In genomic region chr16:22265849-22266376, GRCm38 (mm10) we compare ENCODE assay signal across 8 mouse cellular contexts. TPM values are rescaled to one million over a fixed set of nuclear protein-coding genes. Genes with fewer than 3 reads are reported as not detected.
DNase-seq lines count a peak whose midpoint lies in the region; ATAC-seq lines count a peak whose summit lies in the region.

TSS of gene Tra2b (minus strand) at chr16:22266005.

- no peaks in the 10 kb centered on the region for H3K4me1 ChIP-seq in forebrain, embryonic 11.5 days (replicated peaks; ENCODE audit: control insufficient read depth, insufficient read depth, low read length)
- peaks cover 14% of the 10 kb centered on the region for H3K4me1 ChIP-seq in heart, embryonic 16.5 days (ENCODE audit: control insufficient read depth, insufficient read depth, low read length)
- H3K4me1 ChIP-seq in liver, embryonic 15.5 days (replicated peaks), result peaks cover 32% of the 10 kb centered on the region
- peaks cover 9% of the 10 kb centered on the region for H3K4me1 ChIP-seq in neural tube, embryonic 12.5 days

- H3K4me2 ChIP-seq in forebrain, embryonic 11.5 days (ENCODE audit: low read depth, low read length, severe bottlenecking), result peak within 1 kb of the TSS; percentile 58
- H3K4me2 ChIP-seq in heart, embryonic 16.5 days (ENCODE audit: low read depth, low read length), result peak within 1 kb of the TSS; percentile 94
- peak within 1 kb of the TSS; percentile 79 for H3K4me2 ChIP-seq in liver, embryonic 15.5 days
- peak within 1 kb of the TSS; percentile 91 for H3K4me2 ChIP-seq in neural tube, embryonic 12.5 days (replicated peaks)

- peak within 1 kb of the TSS; percentile 99 for H3K9ac ChIP-seq in forebrain, embryonic 11.5 days (ENCODE audit: low read length)
- peak within 1 kb of the TSS; percentile 98 for H3K9ac ChIP-seq in heart, embryonic 16.5 days (ENCODE audit: low read length)
- peak within 1 kb of the TSS; percentile 95 for H3K9ac ChIP-seq in liver, embryonic 15.5 days
- H3K9ac ChIP-seq in neural tube, embryonic 12.5 days, result peak within 1 kb of the TSS; percentile 94

- DNase-seq in CD8-positive naive resting alpha-beta T cell, adult 2 months (ENCODE audit: low read depth in 2 of 2, low spot score in 2 of 2), result peak; percentile 95
- peak; percentile 97 for DNase-seq in c-Kit-positive CD71-negative TER-119-negative erythroid progenitor cells, embryonic 14.5 days (ENCODE audit: low read depth)
- peak; percentile 99 for DNase-seq in forebrain, embryonic 11.5 days (ENCODE audit: low spot score)
- DNase-seq in kidney, postnatal 36 days, result peak; percentile 97 to 98
- DNase-seq in telencephalon, adult 2 months (ENCODE audit: low read depth, low spot score), result peak; percentile 97

- H3K27ac ChIP-seq in forebrain, embryonic 11.5 days (ENCODE audit: low read depth, low read length), result peak within 1 kb of the TSS; percentile 94
- H3K27ac ChIP-seq in heart, embryonic 16.5 days (ENCODE audit: low read length), result peak within 1 kb of the TSS; percentile 98
- peak within 1 kb of the TSS; percentile 94 for H3K27ac ChIP-seq in liver, embryonic 15.5 days (replicated peaks)
- H3K27ac ChIP-seq in neural tube, embryonic 12.5 days, result peak within 1 kb of the TSS; percentile 97

- no peaks in the 10 kb centered on the region; the same call in 1 of the 2 replicates for H3K9me3 ChIP-seq in forebrain, embryonic 11.5 days (ENCODE audit: control insufficient read depth, low read length)
- H3K9me3 ChIP-seq in heart, embryonic 16.5 days (replicated peaks; ENCODE audit: control insufficient read depth, low read length), result no peaks in the 10 kb centered on the region
- no peaks in the 10 kb centered on the region for H3K9me3 ChIP-seq in liver, embryonic 15.5 days (replicated peaks)
- H3K9me3 ChIP-seq in neural tube, embryonic 12.5 days, result no peaks in the 10 kb centered on the region

- peak within 1 kb of the TSS; percentile 98 for H3K4me3 ChIP-seq in forebrain, embryonic 11.5 days (ENCODE audit: low read depth, low read length)
- peak within 1 kb of the TSS; percentile 99 for H3K4me3 ChIP-seq in heart, embryonic 16.5 days (ENCODE audit: low read length)
- peak within 1 kb of the TSS; percentile 79 for H3K4me3 ChIP-seq in liver, embryonic 15.5 days (replicated peaks)
- peak within 1 kb of the TSS; percentile 78 for H3K4me3 ChIP-seq in neural tube, embryonic 12.5 days

- H3K36me3 ChIP-seq in forebrain, embryonic 11.5 days (ENCODE audit: control insufficient read depth, insufficient read depth, low read length), result no peaks in the 10 kb centered on the region
- no peaks in the 10 kb centered on the region for H3K36me3 ChIP-seq in heart, embryonic 16.5 days (ENCODE audit: control insufficient read depth, insufficient read depth)
- H3K36me3 ChIP-seq in liver, embryonic 15.5 days (replicated peaks), result no peaks in the 10 kb centered on the region
- H3K36me3 ChIP-seq in neural tube, embryonic 12.5 days, result no peaks in the 10 kb centered on the region

- peak; percentile 98 for ATAC-seq in forebrain, embryonic 11.5 days (replicated peaks; ENCODE audit: low FRiP score)
- ATAC-seq in heart, embryonic 16.5 days (replicated peaks; ENCODE audit: extremely low read depth, insufficient read depth, low FRiP score), result peak; percentile 98
- peak; percentile 96 for ATAC-seq in liver, embryonic 15.5 days (ENCODE audit: insufficient read depth)
- ATAC-seq in neural tube, embryonic 12.5 days (ENCODE audit: low FRiP score, low read depth), result peak; percentile 98

- no peaks in the 10 kb centered on the region for H3K27me3 ChIP-seq in forebrain, embryonic 11.5 days (ENCODE audit: control insufficient read depth, insufficient read depth, low read length)
- no peaks in the 10 kb centered on the region for H3K27me3 ChIP-seq in heart, embryonic 16.5 days (ENCODE audit: control insufficient read depth, insufficient read depth, low read length)
- no peaks in the 10 kb centered on the region for H3K27me3 ChIP-seq in liver, embryonic 15.5 days
- no peaks in the 10 kb centered on the region for H3K27me3 ChIP-seq in neural tube, embryonic 12.5 days (replicated peaks)

- WGBS in forebrain, embryonic 11.5 days, result under 1% methylated on average over 36 of the region's 38 CpGs
- WGBS in heart, embryonic 16.5 days, result under 1% methylated on average over 38 of the region's 38 CpGs
- WGBS in liver, embryonic 15.5 days (ENCODE audit: insufficient replicate concordance), result under 1% methylated on average over 38 of the region's 38 CpGs
- 0% methylated on average over 38 of the region's 38 CpGs for WGBS in neural tube, embryonic 12.5 days

RNA-seq across cellular contexts. Expression of gene Tra2b, which starts in this region (rescaled TPM):
- polyA plus RNA-seq in forebrain, embryonic 11.5 days (2014; fragmentation: Nextera tagmentation; extraction: Ambion mirVana), result 484 and 514 TPM in 2 replicates
- 201 and 229 TPM in 2 replicates for polyA plus RNA-seq in heart, embryonic 16.5 days (2015; fragmentation: Nextera tagmentation; extraction: Ambion mirVana)
- polyA plus RNA-seq in liver, embryonic 15.5 days (2015; fragmentation: Nextera tagmentation; extraction: Ambion mirVana), result 138 and 140 TPM in 2 replicates
- polyA plus RNA-seq in neural tube, embryonic 12.5 days (2016; fragmentation: Nextera tagmentation; extraction: Ambion mirVana), result 386 and 402 TPM in 2 replicates

Comparison
In these comparisons a context has a peak if more than half of its experiments do, and no peak if none do; other contexts are left out.
1. Peak in every context shown above with its lines: DNase-seq, ATAC-seq, H3K4me3 ChIP-seq and H3K27ac ChIP-seq.